Mouse (Mus musculus) hindbrain, embryonic 11.5 days (tissue): ENCODE measurements around the gene Swi5. TPM values are rescaled to one million over a fixed set of nuclear protein-coding genes. Genes with fewer than 3 reads are reported as not detected.

Source experiments
- ATAC-seq: fragments of 200-750 bp; cut with Nextera tagmentation; 2 replicates; pipeline ENCODE4 v1.8.0; 2017; ENCODE audit warnings: mild to moderate bottlenecking, moderate TSS enrichment, moderate library complexity; ENCODE audit not compliant: low FRiP score
- DNase-seq: peaks from one replicate; pipeline ENCODE4 v3.0.0-alpha.2; 2015; ENCODE audit warnings: low spot score
- H3K27ac ChIP-seq: fragments of 300-500 bp; sonication (generic); 2 replicates; pipeline ENCODE4 v1.5.1; 2014; ENCODE audit warnings: mild to moderate bottlenecking, low read depth, low read length
- H3K27me3 ChIP-seq: fragments of 300-500 bp; sonication (generic); 2 replicates; pipeline ENCODE4 v1.6.1; 2014; ENCODE audit warnings: mild to moderate bottlenecking, low read length, moderate library complexity, mixed read lengths; ENCODE audit not compliant: control insufficient read depth, insufficient read depth
- H3K36me3 ChIP-seq: fragments of 300-500 bp; sonication (generic); 2 replicates; pipeline ENCODE4 v1.6.1; 2014; ENCODE audit warnings: mild to moderate bottlenecking, low read length, moderate library complexity, mixed read lengths; ENCODE audit not compliant: control insufficient read depth, insufficient read depth
- H3K4me1 ChIP-seq: fragments of 300-500 bp; sonication (generic); replicated peaks from 2 replicates; pipeline ENCODE4 v1.6.1; 2014; ENCODE audit warnings: low read length, mixed read lengths; ENCODE audit not compliant: control insufficient read depth, insufficient read depth
- H3K4me2 ChIP-seq: fragments of 300-500 bp; sonication (generic); replicated peaks from 2 replicates; pipeline ENCODE4 v1.6.1; 2014; ENCODE audit warnings: mild to moderate bottlenecking, low read depth, low read length
- H3K4me3 ChIP-seq: fragments of 300-500 bp; sonication (generic); 2 replicates; pipeline ENCODE4 v1.5.1; 2014; ENCODE audit warnings: low read depth, low read length
- H3K9ac ChIP-seq: fragments of 300-500 bp; sonication (generic); 2 replicates; pipeline ENCODE4 v1.6.1; 2014; ENCODE audit warnings: low read depth, low read length
- H3K9me3 ChIP-seq: fragments of 300-500 bp; sonication (generic); 2 replicates; pipeline ENCODE4 v1.6.1; 2016; ENCODE audit warnings: low read length; ENCODE audit not compliant: control insufficient read depth
- WGBS: fragments of 180-500 bp; shearing (Covaris S2); extraction: QIAGEN DNeasy Blood & Tissue Kit; methylation state at CpG from one replicate; pipeline ENCODE4 v1.1.7; 2014; 5-methylcytosine and 5-hydroxymethylcytosine counted together
- polyA plus RNA-seq: library from polyadenylated mRNA; unstranded; fragments of >200 nt; fragmentation: Nextera tagmentation; extraction: Ambion mirVana; gene quantifications from 2 replicates; pipeline ENCODE4 v1.2.1, GENCODE M21; 2014

Gene Swi5
- polyA plus RNA-seq, 1 experiment from 2014 or later, result 185 TPM

GRCm38 (mm10) chr2:32315751-32316150, 27.9 kb upstream of the Swi5 start:
- no peak overlapping the region for H3K4me3 ChIP-seq

GRCm38 (mm10) chr2:32314831-32315230, 27.0 kb upstream of the Swi5 start:
- Histone ChIP-seq H3K9ac (no peak overlapping the region), H3K27ac (no peak overlapping the region), H3K27me3 (no peaks in the 10 kb centered on the region; the same call in 1 of the 2 replicates), H3K4me3 (no peak overlapping the region), H3K36me3 (no peaks in the 10 kb centered on the region), H3K9me3 (no peaks in the 10 kb centered on the region), H3K4me1 (peaks cover 8% of the 10 kb centered on the region), H3K4me2 (no peak overlapping the region)
- no peak for DNase-seq
- WGBS, result 93% methylated on average over 14 of the region's 14 CpGs
- ATAC-seq, result no peak

More at GRCm38 (mm10) chr2:32315751-32316150, 27.9 kb upstream of the Swi5 start:
- no peaks in the 10 kb centered on the region for H3K36me3 ChIP-seq
- no peaks in the 10 kb centered on the region for H3K9me3 ChIP-seq
- H3K4me1 ChIP-seq, result peaks cover 8% of the 10 kb centered on the region
- no peak overlapping the region for H3K9ac ChIP-seq
- no peaks in the 10 kb centered on the region; the same call in 1 of the 2 replicates for H3K27me3 ChIP-seq
- peak overlapping the region; percentile 6; the same call in 1 of the 2 replicates for H3K27ac ChIP-seq
- DNase-seq (no peak), ATAC-seq (no peak)
- WGBS, result 32% methylated on average over 8 of the region's 8 CpGs
- no peak overlapping the region; the same call in 1 of the 2 replicates for H3K4me2 ChIP-seq

DNA sequence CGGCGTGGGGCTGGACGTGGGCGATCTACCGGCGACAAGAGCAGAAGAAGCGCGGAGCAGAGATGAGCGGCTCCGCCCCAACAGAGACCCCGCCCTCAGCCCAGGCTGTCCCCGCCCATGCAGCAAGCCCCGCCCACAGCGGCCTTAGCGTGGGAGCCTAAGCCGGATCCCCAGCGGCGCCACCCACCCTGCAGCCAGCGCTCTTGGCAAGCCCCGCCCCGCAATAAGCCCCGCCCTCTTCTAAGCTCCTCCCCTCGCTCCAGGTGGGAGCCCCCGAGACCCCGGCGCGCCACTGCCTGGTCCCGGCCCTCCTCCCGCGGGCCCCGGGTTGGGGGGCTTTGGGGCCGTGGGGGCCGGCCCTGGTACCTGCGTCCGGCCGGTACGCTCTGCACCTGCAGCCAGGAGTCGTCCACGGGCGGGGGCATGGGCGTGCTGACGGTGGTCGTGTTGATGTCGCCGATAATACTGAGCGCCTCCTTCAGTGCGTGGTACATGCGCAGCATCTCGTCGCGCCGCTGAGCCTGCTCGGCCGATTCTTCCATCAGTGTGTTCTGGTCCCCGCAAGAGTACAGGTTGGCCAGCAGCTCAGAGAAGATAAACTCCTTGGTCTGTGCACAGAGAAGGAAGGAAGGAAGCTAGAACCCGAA, 24.6 kb upstream of the Swi5 start:
- WGBS, result 2% methylated on average over 55 of the region's 56 CpGs
- Histone ChIP-seq H3K27me3 (no peaks in the 10 kb centered on the region; the same call in 1 of the 2 replicates), H3K27ac (no peak overlapping the region), H3K9ac (peak overlapping the region; percentile 70), H3K4me1 (peaks cover 3% of the 10 kb centered on the region; the same call in 1 of the 2 replicates), H3K4me2 (peak overlapping the region; percentile 99), H3K36me3 (no peaks in the 10 kb centered on the region), H3K9me3 (no peaks in the 10 kb centered on the region), H3K4me3 (peak overlapping the region; percentile 55)
- peak; percentile 81 for ATAC-seq
- peak; percentile 93 for DNase-seq

- DNase-seq (no peak), ATAC-seq (peak; percentile 16)
- Histone ChIP-seq H3K4me2 (peak overlapping the region; percentile 99), H3K27me3 (no peaks in the 10 kb centered on the region; the same call in 1 of the 2 replicates), H3K36me3 (peaks cover under 1% of the 10 kb centered on the region; the same call in 1 of the 2 replicates), H3K27ac (no peak overlapping the region), H3K9ac (peak overlapping the region; percentile 70), H3K4me1 (peaks cover 3% of the 10 kb centered on the region; the same call in 1 of the 2 replicates), H3K4me3 (peak overlapping the region; percentile 55), H3K9me3 (no peaks in the 10 kb centered on the region)
- WGBS, result 12% methylated on average over 30 of the region's 42 CpGs
These were observed 23.8 kb upstream of the Swi5 start for GRCm38 (mm10) chr2:32311443-32312317.

GRCm38 (mm10) chr2:32310096-32310845, 22.4 kb upstream of the Swi5 start:
- H3K4me1 ChIP-seq, result peaks cover 3% of the 10 kb centered on the region; the same call in 1 of the 2 replicates
- peaks cover 9% of the 10 kb centered on the region; the same call in 1 of the 2 replicates for H3K36me3 ChIP-seq
- no peak for ATAC-seq
- no peak overlapping the region for H3K4me2 ChIP-seq
- no peak for DNase-seq
- H3K9ac ChIP-seq, result no peak overlapping the region
- 90% methylated on average over 18 of the region's 18 CpGs for WGBS
- H3K27me3 ChIP-seq, result no peaks in the 10 kb centered on the region
- no peaks in the 10 kb centered on the region for H3K9me3 ChIP-seq
- no peak overlapping the region for H3K4me3 ChIP-seq
- no peak overlapping the region for H3K27ac ChIP-seq

GRCm38 (mm10) chr2:32308870-32309568, 21.1 kb upstream of the Swi5 start:
- Histone ChIP-seq H3K4me1 (peaks cover 3% of the 10 kb centered on the region; the same call in 1 of the 2 replicates), H3K9ac (no peak overlapping the region), H3K27me3 (no peaks in the 10 kb centered on the region), H3K9me3 (no peaks in the 10 kb centered on the region), H3K4me3 (no peak overlapping the region), H3K27ac (no peak overlapping the region), H3K36me3 (peaks cover 11% of the 10 kb centered on the region; the same call in 1 of the 2 replicates), H3K4me2 (no peak overlapping the region)
- ATAC-seq, result no peak
- WGBS, result 85% methylated on average over 16 of the region's 16 CpGs
- DNase-seq, result no peak

DNA sequence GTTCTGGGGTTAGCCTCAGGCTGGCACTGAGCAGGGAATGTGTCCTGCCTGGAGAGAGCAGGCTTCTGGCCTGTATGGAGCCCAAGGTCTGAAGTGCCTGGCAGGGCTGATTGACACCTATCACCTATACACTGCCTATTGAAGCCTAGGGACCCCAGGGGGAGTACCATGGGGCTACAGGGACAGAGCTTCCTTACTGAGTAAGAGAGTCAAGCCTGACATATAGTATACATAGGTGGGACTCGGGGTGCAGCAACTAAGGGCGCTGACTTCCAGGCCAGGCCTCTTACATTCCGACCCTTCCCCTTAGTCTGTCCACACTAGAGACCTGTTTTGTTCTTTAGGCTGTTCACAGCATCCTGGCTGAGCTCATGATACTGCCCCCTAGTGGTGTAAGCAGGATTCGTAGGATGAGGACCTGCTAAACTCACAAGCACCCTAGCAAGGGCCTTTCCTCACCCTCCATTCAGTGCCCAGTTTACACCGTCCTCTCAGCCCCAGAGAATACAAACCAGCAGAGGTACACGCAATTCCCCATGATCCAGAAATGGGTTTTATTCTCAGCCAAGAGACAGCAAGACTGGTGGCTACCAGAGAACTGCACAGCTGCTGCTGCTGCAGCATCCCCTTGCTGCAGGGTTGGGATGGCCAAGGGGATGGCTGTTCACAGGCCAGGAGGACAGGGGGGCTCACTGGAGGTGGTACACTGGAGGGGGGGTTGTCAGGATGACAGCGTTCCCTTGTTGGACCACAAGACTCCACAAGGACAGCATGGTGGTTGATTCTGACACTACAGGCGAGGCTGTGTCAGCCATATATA, 20.3 kb upstream of the Swi5 start:
- Histone ChIP-seq H3K4me3 (no peak overlapping the region), H3K27me3 (no peaks in the 10 kb centered on the region), H3K9me3 (no peaks in the 10 kb centered on the region), H3K9ac (no peak overlapping the region), H3K36me3 (peaks cover 11% of the 10 kb centered on the region; the same call in 1 of the 2 replicates), H3K4me1 (peaks cover 3% of the 10 kb centered on the region; the same call in 1 of the 2 replicates), H3K27ac (no peak overlapping the region), H3K4me2 (no peak overlapping the region)
- ATAC-seq, result no peak
- DNase-seq, result peak; percentile 84
- WGBS, result 48% methylated on average over 8 of the region's 8 CpGs
